Mouse (Mus musculus) hindlimb bud, embryonic 11.5 days (tissue): Measurements from ENCODE around the gene Tdpoz3.
"Not testable (repeated sequence)": the region's sequence is repeated elsewhere in the genome, so short reads cannot be mapped to it uniquely, and the experiment has no call there.

Experiments used
- DNase-seq: peaks from one replicate; pipeline ENCODE4 v3.0.0-alpha.2; 2012; ENCODE audit warnings: low read depth, low spot score; ENCODE audit errors: extremely low spot score

Gene Tdpoz3

GRCm38 (mm10) chr3:93825720-93826119 lies at the start of gene Tdpoz3:
TSS of gene Tdpoz3 (plus strand) at chr3:93826020.
- not testable (repeated sequence) for DNase-seq

GRCm38 (mm10) chr3:93796098-93796497 lies 29.7 kb upstream of the Tdpoz3 start, which contains the start of gene Tdpoz4:
TSS of gene Tdpoz4 (plus strand) at chr3:93796398.
- DNase-seq: not testable (repeated sequence)

GRCm38 (mm10) chr3:93813341-93813740 lies 12.5 kb upstream of the Tdpoz3 start:
- DNase-seq: not testable (repeated sequence)

GRCm38 (mm10) chr3:93858957-93859356 lies 33.1 kb downstream of the Tdpoz3 start:
- not testable (repeated sequence) for DNase-seq

- DNase-seq: not testable (repeated sequence)
Measured at GRCm38 (mm10) chr3:93870635-93871034, 44.8 kb downstream of the Tdpoz3 start.
